Mouse (Mus musculus) layer of hippocampus, postnatal 14 days (tissue): ENCODE results near the gene Pbld1. TPM values are rescaled to one million over a fixed set of nuclear protein-coding genes. Genes with fewer than 3 reads are reported as not detected.

Experiments used
- total RNA-seq, 2 experiments: library from RNA; stranded (reverse); gene quantifications; 2 replicates each; pipeline ENCODE4 v1.2.3; 2021

The Pbld1 gene
- total RNA-seq, 2 experiments from 2014 or later = 0.21 to 0.48 TPM

Other genes starting within 250 kb of the Pbld1 start
- gene Tet1, start 151.2 kb upstream of the Pbld1 start, total RNA-seq = 10 to 100 TPM; 49.3 to 51.1 TPM
- gene Slc25a16, start 139.5 kb upstream of the Pbld1 start, total RNA-seq = 10 to 100 TPM; 41.3 to 45.0 TPM
- 1 to 10 TPM; 1.8 to 2.1 TPM for gene Dna2, start 113.1 kb upstream of the Pbld1 start, total RNA-seq
- 10 to 100 TPM; 68.9 to 74.6 TPM for gene Rufy2, start 79.9 kb upstream of the Pbld1 start, total RNA-seq
- 10 to 100 TPM; 31.0 to 39.5 TPM for gene Hnrnph3, start 35.9 kb upstream of the Pbld1 start, total RNA-seq
- 1 to 10 TPM; 1.8 to 3.0 TPM for gene Pbld2, start 35.8 kb upstream of the Pbld1 start, total RNA-seq
- 1 to 10 TPM; 1.3 to 2.7 TPM for gene Atoh7, start 39.5 kb downstream of the Pbld1 start, total RNA-seq
- 1 to 10 TPM; 3.0 to 3.2 TPM for gene Mypn, start 143.8 kb downstream of the Pbld1 start, total RNA-seq
- gene Herc4, start 183.6 kb downstream of the Pbld1 start, total RNA-seq = 10 to 100 TPM; 30.3 to 38.1 TPM